Mouse (Mus musculus) cortical plate, adult 2 months (tissue): ENCODE measurements around the gene Tssk2. TPM values are rescaled to one million over a fixed set of nuclear protein-coding genes. Genes with fewer than 3 reads are reported as not detected.

ENCODE experiments used
- H3K27ac ChIP-seq: fragments of 200-500 bp; 2 replicates; pipeline ENCODE4 v1.5.1; 2012; ENCODE audit warnings: low read length, control low read depth, inconsistent platforms; ENCODE audit not compliant: insufficient read depth
- H3K4me1 ChIP-seq: fragments of 200-500 bp; 2 replicates; pipeline ENCODE4 v1.6.1; 2011; ENCODE audit warnings: low read length; ENCODE audit not compliant: control insufficient read depth, insufficient read depth
- H3K4me3 ChIP-seq: fragments of 200-500 bp; 2 replicates; pipeline ENCODE4 v1.5.1; 2011; ENCODE audit warnings: mild to moderate bottlenecking, low read length, control low read depth; ENCODE audit not compliant: insufficient read depth
- CTCF ChIP-seq: fragments of 200-500 bp; IDR thresholded peaks from 2 replicates; pipeline ENCODE4 v1.5.1; 2011; ENCODE audit warnings: mild to moderate bottlenecking, control low read depth, low read length; ENCODE audit not compliant: insufficient read depth; ENCODE audit errors: extremely low read depth
- POLR2A ChIP-seq: fragments of 200-500 bp; IDR thresholded peaks from 2 replicates; pipeline ENCODE4 v1.6.1; 2011; ENCODE audit warnings: mild to moderate bottlenecking, low read length, control low read depth; ENCODE audit not compliant: insufficient read depth; ENCODE audit errors: extremely low read depth
- polyA plus RNA-seq: library from polyadenylated mRNA; depleted of rRNA; stranded (reverse); fragments of >200 nt; gene quantifications from 2 replicates; pipeline ENCODE4 v1.2.3, GENCODE M21; 2012

Gene Tssk2
- polyA plus RNA-seq, 1 experiment, result not detected

- H3K4me3 ChIP-seq, result peak within 1 kb of the TSS; percentile 81
- TF ChIP-seq POLR2A (peak; percentile 51; the same call in 1 of the 2 replicates), CTCF (no peak)
- peak within 1 kb of the TSS; percentile 92 for H3K27ac ChIP-seq
- peaks cover 9% of the 10 kb centered on the region for H3K4me1 ChIP-seq
Measured at GRCm38 (mm10) chr16:17891567-17891959, 6.9 kb upstream of the Tssk2 start, which contains the start of gene Gm20518. TSS of gene Gm20518 (minus strand) at chr16:17891671.

DNA sequence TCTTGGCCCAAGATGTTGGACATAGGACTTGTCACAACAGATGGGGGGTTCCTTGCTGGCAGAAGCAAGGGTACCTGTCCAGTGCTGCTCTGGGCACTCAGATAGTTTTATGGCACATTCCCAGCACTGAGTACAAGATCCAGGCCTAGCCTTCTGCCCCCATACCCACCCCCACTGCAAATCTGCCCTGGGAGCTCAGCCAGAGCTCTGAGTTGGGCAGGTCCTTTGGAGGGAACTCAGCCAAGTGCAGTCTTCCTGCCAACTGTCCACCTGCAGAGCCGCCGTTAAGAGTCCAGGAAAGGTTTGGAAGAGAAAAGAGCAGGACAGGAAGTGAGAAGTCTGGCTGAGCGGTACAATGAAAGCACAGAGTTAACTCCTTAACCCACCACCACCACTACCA is 5.8 kb upstream of the Tssk2 start:
- H3K4me1 ChIP-seq, result peaks cover 9% of the 10 kb centered on the region
- no peak overlapping the region for H3K27ac ChIP-seq
- H3K4me3 ChIP-seq, result no peak overlapping the region
- TF ChIP-seq CTCF (no peak), POLR2A (no peak)

DNA sequence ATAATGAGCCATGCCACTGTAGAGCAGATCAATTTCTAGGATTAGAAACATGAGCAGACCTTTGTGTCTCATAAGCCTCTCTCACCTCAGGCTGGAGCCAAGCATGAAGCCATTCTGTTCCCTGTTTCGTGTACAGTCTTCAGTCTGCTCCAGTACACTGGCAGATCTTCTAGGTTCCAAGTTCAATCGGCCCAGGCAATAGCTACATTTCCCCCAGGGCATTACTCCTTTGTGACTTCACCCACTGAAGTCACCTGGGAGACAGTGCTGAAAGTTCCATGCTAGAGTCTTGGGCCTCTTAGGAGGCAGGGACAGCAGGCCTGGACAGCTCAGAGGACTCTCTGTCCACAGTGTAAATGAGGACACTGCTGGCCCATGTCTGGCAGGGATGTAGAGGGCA is 4.5 kb upstream of the Tssk2 start, which contains the start of gene Tssk1:
TSS of gene Tssk1 (plus strand) at position 301 of the 400 bp plus-strand sequence.
- TF ChIP-seq CTCF, result no peak
- no peak for TF ChIP-seq POLR2A
- no peak within 1 kb of the TSS for H3K27ac ChIP-seq
- peaks cover 9% of the 10 kb centered on the region for H3K4me1 ChIP-seq
- H3K4me3 ChIP-seq, result no peak within 1 kb of the TSS

DNA sequence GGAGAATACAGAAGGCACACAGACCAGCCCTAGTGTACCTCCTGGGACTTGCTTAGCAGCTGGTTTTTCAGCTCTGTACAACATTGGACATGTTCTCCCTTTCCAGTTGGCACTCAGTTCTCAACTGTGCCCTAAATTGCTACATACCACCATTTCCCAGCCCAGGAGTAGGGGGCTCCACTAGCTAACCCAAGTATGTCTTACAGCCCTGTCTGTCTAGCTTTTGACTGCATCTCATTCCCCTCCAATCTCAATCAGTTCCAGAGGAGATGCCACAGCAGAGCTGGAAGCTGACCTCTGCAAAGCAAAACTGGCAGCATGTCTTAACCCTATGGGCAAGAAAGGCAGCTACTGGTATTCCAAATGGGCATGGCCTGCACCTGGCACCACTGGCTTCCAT is 2.3 kb upstream of the Tssk2 start:
- Histone ChIP-seq H3K27ac (no peak overlapping the region), H3K4me3 (no peak overlapping the region)
- no peak for TF ChIP-seq POLR2A
- no peak for TF ChIP-seq CTCF

GRCm38 (mm10) chr16:17911052-17911595 is 12.7 kb downstream of the Tssk2 start, which contains the start of gene Ess2:
TSS of gene Ess2 (minus strand) at chr16:17911348.
- TF ChIP-seq POLR2A (peak; percentile 44; the same call in 1 of the 2 replicates), CTCF (peak; percentile 78)
- H3K4me3 ChIP-seq, result peak within 1 kb of the TSS; percentile 67
- H3K27ac ChIP-seq, result peak within 1 kb of the TSS; percentile 57; the same call in 1 of the 2 replicates
- peaks cover 5% of the 10 kb centered on the region; the same call in 1 of the 2 replicates for H3K4me1 ChIP-seq

More for the DNA sequence above, 2.3 kb upstream of the Tssk2 start:
- no peaks in the 10 kb centered on the region for H3K4me1 ChIP-seq

DNA sequence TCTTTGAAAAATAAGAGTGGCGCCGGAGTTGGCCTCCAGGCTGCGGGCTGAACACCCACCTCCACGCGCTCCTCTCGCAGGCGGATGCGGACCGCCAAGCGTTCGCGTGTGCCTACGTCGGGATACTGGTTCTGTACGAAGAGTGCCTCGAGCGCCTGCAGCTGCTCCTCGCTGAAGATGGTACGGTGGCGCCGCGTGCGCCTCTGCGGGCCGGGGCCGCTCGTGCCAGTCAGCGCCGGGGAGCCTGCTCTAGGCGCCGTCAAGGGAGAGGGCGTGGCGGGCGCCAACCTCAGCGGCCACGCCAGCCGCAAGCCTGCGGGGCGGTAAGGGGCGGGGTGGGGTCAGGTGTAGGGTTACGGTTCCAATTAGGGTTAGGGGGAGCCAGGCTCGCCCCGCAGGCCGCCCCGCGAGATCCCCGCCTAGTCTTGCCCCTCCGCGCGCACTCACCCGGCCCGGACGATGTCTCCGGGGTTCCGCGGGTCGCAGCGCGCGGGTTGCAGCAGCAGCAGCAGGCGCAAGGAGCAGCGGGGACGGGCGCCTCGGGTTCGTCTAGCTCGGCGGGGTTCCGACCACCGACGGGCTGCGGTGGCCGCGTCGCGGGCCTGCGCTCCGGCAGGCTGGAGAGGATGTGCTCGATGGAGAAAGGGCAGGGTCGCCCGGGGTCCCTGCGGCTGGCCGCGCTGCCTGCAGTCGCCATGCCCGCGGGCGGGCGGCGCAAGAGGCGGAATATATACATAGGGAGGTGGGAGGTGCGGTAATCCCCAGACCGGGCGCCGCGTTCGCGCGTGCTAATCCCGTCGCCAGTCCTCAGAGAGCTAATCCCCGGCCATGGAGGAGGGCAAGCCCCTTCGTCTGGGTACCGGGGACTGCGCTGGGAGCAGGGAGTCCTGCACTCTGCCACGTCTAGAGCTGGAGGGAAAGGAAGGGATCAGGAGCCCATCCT is 16.1 kb downstream of the Tssk2 start, which contains the start of gene Gsc2:
TSS of gene Gsc2 (minus strand) at position 753 of the 943 bp plus-strand sequence.
- H3K4me1 ChIP-seq, result peaks cover 5% of the 10 kb centered on the region; the same call in 1 of the 2 replicates
- no peak within 1 kb of the TSS for H3K27ac ChIP-seq
- H3K4me3 ChIP-seq, result no peak within 1 kb of the TSS
- TF ChIP-seq CTCF (no peak), POLR2A (no peak)

DNA sequence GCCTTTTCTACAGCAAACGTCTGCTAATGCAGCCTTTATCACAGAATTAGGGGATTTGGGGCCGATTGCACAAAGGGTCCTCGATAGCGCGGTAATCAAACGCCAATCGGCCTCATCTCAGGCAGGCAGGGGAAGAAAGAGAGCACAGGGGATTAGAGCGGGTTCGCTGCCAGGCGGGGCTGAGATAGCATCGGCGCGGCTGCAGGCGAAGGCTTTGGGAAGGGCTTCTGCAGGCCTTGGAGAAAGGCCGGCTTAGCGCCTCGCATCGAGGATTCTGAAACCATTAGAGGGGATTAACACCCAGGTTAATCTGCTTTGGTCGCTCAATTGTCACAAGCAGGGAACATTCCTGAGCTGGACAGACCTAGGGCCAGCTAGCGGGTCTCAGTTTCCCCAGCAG is 22.1 kb downstream of the Tssk2 start:
- H3K27ac ChIP-seq, result no peak overlapping the region
- peaks cover 2% of the 10 kb centered on the region; the same call in 1 of the 2 replicates for H3K4me1 ChIP-seq
- H3K4me3 ChIP-seq, result no peak overlapping the region
- TF ChIP-seq CTCF, result no peak
- no peak for TF ChIP-seq POLR2A

DNA sequence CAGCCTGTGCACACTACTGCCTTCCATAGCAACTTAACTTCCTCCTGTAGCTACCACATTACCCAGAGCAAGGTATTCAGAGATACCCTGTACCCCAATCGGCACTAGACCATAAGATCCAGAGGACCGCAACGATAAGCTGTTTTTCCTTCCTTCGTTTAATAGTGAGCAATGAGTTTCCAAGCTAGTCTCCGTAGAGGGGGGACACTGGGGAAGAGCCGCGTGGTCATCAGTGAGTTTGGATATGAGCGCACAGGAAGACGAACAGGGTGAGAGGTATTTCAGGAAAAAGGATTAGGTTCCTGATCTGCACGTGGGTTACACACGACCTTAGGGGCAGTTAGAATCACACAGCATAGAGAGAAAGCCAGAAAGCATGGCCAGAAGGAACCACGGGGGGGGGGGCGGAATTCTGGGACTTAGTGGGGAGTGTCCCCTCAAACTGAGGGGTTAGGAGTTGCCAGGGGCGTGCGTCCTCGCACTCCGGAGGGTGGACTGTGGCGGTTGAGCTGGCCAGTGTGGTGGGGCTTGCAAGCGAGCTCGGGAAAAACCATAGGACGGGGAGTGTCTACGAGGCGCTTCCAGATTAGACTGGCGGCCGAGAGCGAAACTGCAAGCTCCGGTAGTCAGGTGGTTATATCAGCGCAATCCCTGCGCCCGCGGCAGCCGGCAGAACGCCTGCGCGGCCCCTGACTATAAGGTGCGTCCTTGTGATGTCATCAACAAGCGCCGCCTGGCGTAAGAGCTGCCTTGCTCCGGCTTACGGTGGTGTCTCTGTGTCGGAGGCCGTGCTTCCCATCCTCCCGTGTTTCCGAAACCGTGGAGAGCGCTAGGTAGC is 23.1 kb downstream of the Tssk2 start:
- peak; percentile 93 for TF ChIP-seq POLR2A
- peak; percentile 35 for TF ChIP-seq CTCF
- Histone ChIP-seq H3K4me3 (peak overlapping the region; percentile 75), H3K27ac (peak overlapping the region; percentile 25; the same call in 1 of the 2 replicates), H3K4me1 (peaks cover 2% of the 10 kb centered on the region; the same call in 1 of the 2 replicates)

- TF ChIP-seq POLR2A (no peak), CTCF (no peak)
- Histone ChIP-seq H3K27ac (peak overlapping the region; percentile 25; the same call in 1 of the 2 replicates), H3K4me3 (peak overlapping the region; percentile 75), H3K4me1 (peaks cover 4% of the 10 kb centered on the region; the same call in 1 of the 2 replicates)
Measured at GRCm38 (mm10) chr16:17922163-17922538, 23.7 kb downstream of the Tssk2 start.
